Mouse (Mus musculus): ENCODE results near the gene Cdh22. TPM values are rescaled to one million over a fixed set of nuclear protein-coding genes. Genes with fewer than 3 reads are reported as not detected.

The Cdh22 gene
- total RNA-seq, 2 experiments from 2014 or later, result 12.9 to 13.0 TPM

Other genes starting within 250 kb of the Cdh22 start
- gene Ncoa5, start 200.0 kb downstream of the Cdh22 start, total RNA-seq (2021), result 10 to 100 TPM; 50.2 to 56.1 TPM
- 1 to 10 TPM in 1 of 2 experiments, under 1 TPM in 1; 0.66 to 1.6 TPM for gene Cd40, start 179.2 kb downstream of the Cdh22 start, total RNA-seq (2021)
- gene 1700025C18Rik, start 144.1 kb downstream of the Cdh22 start, total RNA-seq (2021), result not detected
- gene Slc35c2, start 53.0 kb upstream of the Cdh22 start, total RNA-seq (2021), result 10 to 100 TPM; 93.2 to 96.7 TPM
- 100 to 1,000 TPM; 191 to 202 TPM for gene Elmo2, start 91.6 kb upstream of the Cdh22 start, total RNA-seq (2021)
- gene Zfp663, start 133.9 kb upstream of the Cdh22 start, total RNA-seq (2021), result under 1 TPM; 0.39 to 0.40 TPM
- gene Zfp334, start 153.4 kb upstream of the Cdh22 start, total RNA-seq (2021), result 10 to 100 TPM; 13.8 to 14.6 TPM
- not detected for gene Ocstamp, start 165.6 kb upstream of the Cdh22 start, total RNA-seq (2021)
- 1 to 10 TPM; 8.8 to 9.9 TPM for gene Slc13a3, start 238.4 kb upstream of the Cdh22 start, total RNA-seq (2021)